Mouse (Mus musculus): ENCODE data around the gene Slc12a7.

- TF ChIP-seq CTCF (IDR thresholded peaks at IDR 0.05; ENCODE audit: borderline replicate concordance, extremely low read depth, insufficient read depth, insufficient read length) = no peak
- TF ChIP-seq POLR2A (IDR thresholded peaks at IDR 0.05; ENCODE audit: borderline replicate concordance, extremely low read depth, insufficient read depth, insufficient read length, poor library complexity, severe bottlenecking) = no peak
Measured at GRCm38 (mm10) chr13:73775786-73776185, 42.9 kb downstream of the Slc12a7 start.
